Mouse (Mus musculus): ENCODE measurements around the gene Bms1. TPM values are rescaled to one million over a fixed set of nuclear protein-coding genes. Genes with fewer than 3 reads are reported as not detected.

The Bms1 gene
- polyA plus RNA-seq (2015; fragmentation: Nextera tagmentation; extraction: Ambion mirVana), result 14.7 and 16.6 TPM in 2 replicates

- WGBS (ENCODE audit: insufficient replicate concordance), result under 1% methylated on average over 67 of the region's 67 CpGs
- Histone ChIP-seq H3K27me3 (no peaks in the 10 kb centered on the region), H3K4me3 (replicated peaks) (peak within 1 kb of the TSS; percentile 95), H3K36me3 (replicated peaks) (peaks cover 29% of the 10 kb centered on the region), H3K9me3 (replicated peaks) (no peaks in the 10 kb centered on the region), H3K4me2 (peak within 1 kb of the TSS; percentile 76), H3K4me1 (replicated peaks) (peaks cover 14% of the 10 kb centered on the region), H3K9ac (peak within 1 kb of the TSS; percentile 88), H3K27ac (replicated peaks) (peak within 1 kb of the TSS; percentile 84)
- peak; percentile 97 for ATAC-seq (ENCODE audit: insufficient read depth)
These were observed at the start of gene Bms1 for GRCm38 (mm10) chr6:118419050-118419920. Bms1 (minus strand) TSS chr6:118419474.

GRCm38 (mm10) chr6:118462069-118462705 is 42.9 kb upstream of the Bms1 start:
- Histone ChIP-seq H3K4me2 (no peak overlapping the region), H3K36me3 (replicated peaks) (peaks cover 13% of the 10 kb centered on the region; the same call in 1 of the 2 replicates), H3K27ac (replicated peaks) (no peak overlapping the region), H3K27me3 (no peaks in the 10 kb centered on the region), H3K9ac (no peak overlapping the region), H3K4me1 (replicated peaks) (no peaks in the 10 kb centered on the region), H3K4me3 (replicated peaks) (no peak overlapping the region), H3K9me3 (replicated peaks) (no peaks in the 10 kb centered on the region)
- no peak for ATAC-seq (ENCODE audit: insufficient read depth)
- WGBS (ENCODE audit: insufficient replicate concordance), result 72% methylated on average over 15 of the region's 15 CpGs

- Histone ChIP-seq H3K27me3 (no peaks in the 10 kb centered on the region), H3K4me3 (replicated peaks) (no peak overlapping the region), H3K27ac (replicated peaks) (no peak overlapping the region), H3K9me3 (replicated peaks) (no peaks in the 10 kb centered on the region), H3K36me3 (replicated peaks) (no peaks in the 10 kb centered on the region), H3K9ac (no peak overlapping the region), H3K4me1 (replicated peaks) (peaks cover 8% of the 10 kb centered on the region), H3K4me2 (no peak overlapping the region)
- 64% methylated on average over 1 of the region's 1 CpGs for WGBS (ENCODE audit: insufficient replicate concordance)
- ATAC-seq (ENCODE audit: insufficient read depth), result no peak
These were observed 38.5 kb upstream of the Bms1 start for GRCm38 (mm10) chr6:118457726-118458125.

- peak; percentile 66 for ATAC-seq (ENCODE audit: insufficient read depth)
- WGBS (ENCODE audit: insufficient replicate concordance), result under 1% methylated on average over 43 of the region's 43 CpGs
- Histone ChIP-seq H3K4me1 (replicated peaks) (peaks cover 8% of the 10 kb centered on the region), H3K36me3 (replicated peaks) (no peaks in the 10 kb centered on the region), H3K27me3 (no peaks in the 10 kb centered on the region), H3K4me3 (replicated peaks) (peak within 1 kb of the TSS; percentile 63), H3K4me2 (peak within 1 kb of the TSS; percentile 86), H3K27ac (replicated peaks) (peak within 1 kb of the TSS; percentile 72; the same call in 1 of the 2 replicates), H3K9me3 (replicated peaks) (no peaks in the 10 kb centered on the region), H3K9ac (peak within 1 kb of the TSS; percentile 48)
These were observed 35.9 kb upstream of the Bms1 start, which contains the start of gene Zfp248 for GRCm38 (mm10) chr6:118455042-118455631. Zfp248 (minus strand) TSS chr6:118455528.

- ATAC-seq (ENCODE audit: insufficient read depth), result no peak
- Histone ChIP-seq H3K4me2 (peak overlapping the region; percentile 86), H3K36me3 (replicated peaks) (no peaks in the 10 kb centered on the region), H3K27me3 (no peaks in the 10 kb centered on the region), H3K4me3 (replicated peaks) (peak overlapping the region; percentile 63), H3K9me3 (replicated peaks) (no peaks in the 10 kb centered on the region), H3K9ac (peak overlapping the region; percentile 48), H3K27ac (replicated peaks) (no peak overlapping the region), H3K4me1 (replicated peaks) (peaks cover 8% of the 10 kb centered on the region)
- 48% methylated on average over 8 of the region's 8 CpGs for WGBS (ENCODE audit: insufficient replicate concordance)
These were observed 35.2 kb upstream of the Bms1 start for GRCm38 (mm10) chr6:118454452-118454851.

GRCm38 (mm10) chr6:118431502-118431901 is 12.2 kb upstream of the Bms1 start:
- H3K4me2 ChIP-seq, result no peak overlapping the region
- no peak overlapping the region for H3K4me3 ChIP-seq (replicated peaks)
- H3K9ac ChIP-seq, result no peak overlapping the region
- no peak for ATAC-seq (ENCODE audit: insufficient read depth)
- no peaks in the 10 kb centered on the region for H3K4me1 ChIP-seq (replicated peaks)
- no peaks in the 10 kb centered on the region for H3K27me3 ChIP-seq
- 65% methylated on average over 4 of the region's 4 CpGs for WGBS (ENCODE audit: insufficient replicate concordance)
- no peaks in the 10 kb centered on the region for H3K9me3 ChIP-seq (replicated peaks)
- H3K27ac ChIP-seq (replicated peaks), result no peak overlapping the region
- peaks cover 21% of the 10 kb centered on the region for H3K36me3 ChIP-seq (replicated peaks)

GRCm38 (mm10) chr6:118426666-118427065 is 7.4 kb upstream of the Bms1 start:
- Histone ChIP-seq H3K4me1 (replicated peaks) (no peaks in the 10 kb centered on the region), H3K36me3 (replicated peaks) (peaks cover 21% of the 10 kb centered on the region), H3K27me3 (no peaks in the 10 kb centered on the region), H3K4me2 (no peak overlapping the region), H3K9me3 (replicated peaks) (no peaks in the 10 kb centered on the region), H3K4me3 (replicated peaks) (no peak overlapping the region), H3K9ac (no peak overlapping the region), H3K27ac (replicated peaks) (no peak overlapping the region)
- 62% methylated on average over 1 of the region's 1 CpGs for WGBS (ENCODE audit: insufficient replicate concordance)
- no peak for ATAC-seq (ENCODE audit: insufficient read depth)

GRCm38 (mm10) chr6:118410428-118410827 is 8.8 kb downstream of the Bms1 start:
- H3K27ac ChIP-seq (replicated peaks), result no peak overlapping the region
- no peak for ATAC-seq (ENCODE audit: insufficient read depth)
- H3K27me3 ChIP-seq, result no peaks in the 10 kb centered on the region
- no peak overlapping the region for H3K4me2 ChIP-seq
- 66% methylated on average over 1 of the region's 1 CpGs for WGBS (ENCODE audit: insufficient replicate concordance)
- H3K36me3 ChIP-seq (replicated peaks), result peaks cover 82% of the 10 kb centered on the region
- no peak overlapping the region for H3K4me3 ChIP-seq (replicated peaks)
- H3K4me1 ChIP-seq (replicated peaks), result no peaks in the 10 kb centered on the region
- H3K9ac ChIP-seq, result no peak overlapping the region
- no peaks in the 10 kb centered on the region for H3K9me3 ChIP-seq (replicated peaks)

- Histone ChIP-seq H3K4me2 (no peak overlapping the region), H3K9ac (no peak overlapping the region), H3K27me3 (no peaks in the 10 kb centered on the region), H3K36me3 (replicated peaks) (peaks cover 83% of the 10 kb centered on the region), H3K4me1 (replicated peaks) (no peaks in the 10 kb centered on the region), H3K27ac (replicated peaks) (no peak overlapping the region), H3K9me3 (replicated peaks) (no peaks in the 10 kb centered on the region), H3K4me3 (replicated peaks) (no peak overlapping the region)
- 82% methylated on average over 5 of the region's 5 CpGs for WGBS (ENCODE audit: insufficient replicate concordance)
- ATAC-seq (ENCODE audit: insufficient read depth), result no peak
These were observed 10.8 kb downstream of the Bms1 start for GRCm38 (mm10) chr6:118408510-118408909.

GRCm38 (mm10) chr6:118406421-118406820 is 12.9 kb downstream of the Bms1 start:
- H3K9me3 ChIP-seq (replicated peaks), result no peaks in the 10 kb centered on the region
- no peak overlapping the region for H3K4me3 ChIP-seq (replicated peaks)
- H3K27ac ChIP-seq (replicated peaks), result no peak overlapping the region
- peaks cover 82% of the 10 kb centered on the region for H3K36me3 ChIP-seq (replicated peaks)
- no peak for ATAC-seq (ENCODE audit: insufficient read depth)
- no peak overlapping the region for H3K9ac ChIP-seq
- no peaks in the 10 kb centered on the region for H3K4me1 ChIP-seq (replicated peaks)
- no peak overlapping the region for H3K4me2 ChIP-seq
- no peaks in the 10 kb centered on the region for H3K27me3 ChIP-seq
- WGBS (ENCODE audit: insufficient replicate concordance), result 79% methylated on average over 4 of the region's 4 CpGs

GRCm38 (mm10) chr6:118390746-118391145 is 28.5 kb downstream of the Bms1 start:
- Histone ChIP-seq H3K27ac (replicated peaks) (no peak overlapping the region), H3K4me1 (replicated peaks) (no peaks in the 10 kb centered on the region), H3K36me3 (replicated peaks) (peaks cover 80% of the 10 kb centered on the region), H3K27me3 (no peaks in the 10 kb centered on the region), H3K9ac (no peak overlapping the region), H3K4me3 (replicated peaks) (no peak overlapping the region), H3K4me2 (no peak overlapping the region), H3K9me3 (replicated peaks) (no peaks in the 10 kb centered on the region)
- no peak for ATAC-seq (ENCODE audit: insufficient read depth)
